Mouse (Mus musculus) right cerebral cortex, postnatal 36 days (tissue): ENCODE measurements around the gene Rhbdf2.

ENCODE experiments used
- DNase-seq, 2 experiments: peaks; one replicate each; pipeline ENCODE4 v3.0.0; 2022; ENCODE audit warnings: low spot score in 2 of 2, mixed read lengths in 1 of 2

Rhbdf2 gene

DNA sequence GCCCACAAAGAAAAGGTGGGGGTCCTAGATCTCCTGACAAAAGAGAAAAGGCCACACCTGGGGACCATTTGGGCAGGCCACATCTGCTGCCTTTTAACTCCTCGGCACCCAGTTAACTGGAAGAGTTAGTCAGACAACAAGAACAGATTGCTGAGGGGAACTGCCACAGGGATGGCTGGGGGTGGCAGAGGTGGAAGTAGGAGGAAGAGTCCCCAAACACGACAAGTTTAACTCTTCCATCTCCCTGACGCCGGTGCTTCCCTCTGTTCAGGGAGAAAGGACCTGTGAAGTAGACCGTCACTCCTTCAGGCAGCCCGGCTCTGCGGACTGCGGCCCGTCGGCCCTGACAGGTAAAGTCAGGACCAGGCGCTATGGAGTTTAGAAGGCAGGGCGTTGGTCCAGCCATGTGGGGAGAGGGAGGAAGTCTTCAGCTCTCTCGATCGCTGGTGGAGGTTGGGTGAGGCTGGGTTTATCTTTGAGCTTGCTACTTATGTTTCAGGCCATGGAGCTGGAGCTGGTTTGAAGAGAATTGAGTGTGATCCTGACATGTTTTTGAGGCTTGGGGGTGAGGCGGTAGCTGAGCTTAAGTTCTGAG, 32.3 kb upstream of the Rhbdf2 start:
- DNase-seq: no peak

DNA sequence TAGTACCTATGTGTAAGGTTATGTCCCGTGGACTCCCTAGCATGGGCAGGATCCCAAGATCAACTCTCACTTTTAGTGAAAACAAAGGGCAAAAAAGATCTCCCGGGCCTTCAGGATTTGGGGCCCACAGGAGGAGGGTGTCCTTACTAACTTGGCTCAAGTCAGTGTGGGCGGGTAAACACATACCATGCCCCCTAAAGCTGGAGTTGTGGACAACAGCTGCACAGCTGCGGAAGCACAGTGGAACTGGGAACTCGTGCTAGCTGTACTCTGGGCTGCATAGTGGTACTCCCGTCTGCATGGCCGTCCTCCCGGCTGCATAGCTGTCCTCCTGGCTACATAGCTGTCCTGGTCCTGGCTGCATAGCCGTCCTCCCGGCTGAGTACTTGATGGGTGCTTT, 31.4 kb upstream of the Rhbdf2 start:
- no peak for DNase-seq

DNA sequence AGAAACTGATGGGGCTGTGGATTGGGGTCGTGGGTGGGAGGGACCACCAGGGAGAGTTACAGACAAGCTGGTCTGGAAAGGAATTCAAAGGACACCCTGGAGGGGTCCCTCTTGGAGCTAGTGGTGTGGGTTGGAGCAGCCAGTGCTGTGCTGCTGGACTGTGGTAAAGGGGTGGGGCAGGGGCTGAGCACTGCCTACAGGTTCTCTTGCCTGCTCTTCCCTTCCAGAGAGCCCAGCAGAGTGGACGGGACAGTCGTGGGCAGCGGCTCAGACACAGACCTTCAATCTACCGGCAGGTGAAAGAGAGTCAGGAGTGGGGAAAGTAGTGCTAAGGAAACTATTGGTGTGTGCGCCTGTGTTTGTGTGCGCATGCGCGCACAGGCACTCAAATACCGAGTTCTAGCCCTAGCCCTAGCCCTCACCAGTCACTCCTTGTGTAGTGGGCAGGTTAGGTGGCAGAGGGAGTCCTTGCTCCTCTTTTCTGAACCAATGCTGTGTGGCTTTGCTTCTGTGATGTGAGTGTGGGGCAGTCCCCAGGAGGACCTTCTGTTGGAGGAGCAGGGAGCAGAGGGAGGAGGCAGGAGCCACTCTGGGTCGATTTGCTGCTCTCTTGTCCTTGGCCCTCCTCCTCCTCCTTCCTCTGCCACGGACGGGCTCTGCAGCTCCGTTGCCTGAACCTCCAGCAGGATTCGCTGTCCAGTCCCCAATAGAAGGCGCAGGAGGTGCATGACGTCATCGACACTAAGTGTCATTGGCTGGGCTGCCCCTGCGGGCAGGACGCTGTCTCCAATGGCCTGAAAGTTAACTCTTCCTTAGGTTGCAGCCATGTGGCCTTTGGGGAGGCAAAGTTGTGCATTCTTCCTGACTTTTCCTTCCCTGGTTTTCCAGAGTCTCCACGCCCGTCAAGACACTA, 30.7 kb upstream of the Rhbdf2 start:
- peak; percentile 82 to 90 for DNase-seq

DNA sequence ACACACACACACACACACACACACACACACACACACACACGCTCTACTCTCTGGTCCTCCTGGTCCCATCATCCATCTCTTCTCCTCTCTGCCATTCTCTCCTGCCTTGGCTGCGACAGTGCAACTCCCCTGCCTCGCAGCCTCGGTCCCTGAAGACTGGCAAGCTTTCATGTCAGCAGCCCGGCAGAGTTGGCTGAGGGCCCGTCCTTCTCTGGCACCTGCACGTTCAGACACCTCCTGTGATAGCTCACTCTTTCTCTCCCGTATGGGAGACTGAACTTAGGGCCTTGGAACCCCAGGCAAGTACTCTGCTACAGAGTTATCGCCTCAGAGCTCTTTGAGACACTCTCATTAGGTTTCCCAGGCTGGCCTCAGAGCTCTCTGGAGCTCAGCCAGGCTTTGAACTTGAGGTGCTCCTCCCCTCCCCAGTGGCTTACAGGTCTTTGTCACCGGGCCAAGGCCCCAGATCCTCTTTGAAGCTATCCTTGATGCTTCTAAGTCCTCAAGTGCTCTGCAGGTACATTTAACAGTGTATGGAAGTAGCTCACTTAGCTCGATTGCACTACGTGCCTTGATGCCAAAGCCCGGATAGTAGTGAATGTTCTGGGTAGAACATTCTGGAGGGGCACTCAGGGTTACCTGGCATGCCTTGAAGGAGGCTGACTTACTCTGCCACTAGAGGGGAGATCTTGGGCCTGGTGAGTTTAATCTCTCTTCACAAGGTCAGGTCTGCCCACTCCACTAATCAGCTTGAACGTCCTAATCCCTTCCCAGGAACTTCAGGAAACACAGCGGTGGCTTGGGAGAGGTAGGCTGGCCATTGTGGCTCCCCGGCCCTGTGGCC, 29.8 kb upstream of the Rhbdf2 start:
- DNase-seq: no peak

DNA sequence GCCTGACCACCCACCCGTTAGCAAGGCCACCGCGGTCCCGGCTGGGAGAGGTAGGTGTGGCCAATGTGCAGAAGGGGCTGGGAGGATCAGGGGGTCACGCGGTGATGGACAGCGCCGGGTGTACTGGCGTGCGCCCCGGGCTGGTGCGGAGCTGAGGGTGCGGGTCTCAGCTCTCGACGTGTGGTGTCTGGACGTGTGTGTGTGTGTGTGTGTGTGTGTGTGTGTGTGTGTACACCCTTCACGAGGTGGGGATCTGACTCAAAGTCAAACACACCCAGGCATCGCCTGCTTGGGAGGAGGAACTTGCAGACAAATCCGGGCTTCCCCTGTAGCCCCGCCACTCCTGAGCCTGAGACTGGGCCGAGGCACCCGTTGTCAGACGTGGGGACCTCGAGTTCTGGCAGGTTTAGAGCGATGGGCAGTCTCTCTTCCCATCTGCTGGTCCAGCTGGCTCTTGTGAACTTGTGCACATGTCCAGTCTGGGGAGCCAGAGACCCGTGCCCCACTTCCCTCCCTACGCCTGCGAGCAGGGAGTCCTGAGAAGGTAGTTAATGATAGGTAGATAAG, 27.5 kb upstream of the Rhbdf2 start, which contains the start of gene Cygb:
TSS of gene Cygb (minus strand) at position 59 of the 567 bp plus-strand sequence.
- no peak for DNase-seq

DNA sequence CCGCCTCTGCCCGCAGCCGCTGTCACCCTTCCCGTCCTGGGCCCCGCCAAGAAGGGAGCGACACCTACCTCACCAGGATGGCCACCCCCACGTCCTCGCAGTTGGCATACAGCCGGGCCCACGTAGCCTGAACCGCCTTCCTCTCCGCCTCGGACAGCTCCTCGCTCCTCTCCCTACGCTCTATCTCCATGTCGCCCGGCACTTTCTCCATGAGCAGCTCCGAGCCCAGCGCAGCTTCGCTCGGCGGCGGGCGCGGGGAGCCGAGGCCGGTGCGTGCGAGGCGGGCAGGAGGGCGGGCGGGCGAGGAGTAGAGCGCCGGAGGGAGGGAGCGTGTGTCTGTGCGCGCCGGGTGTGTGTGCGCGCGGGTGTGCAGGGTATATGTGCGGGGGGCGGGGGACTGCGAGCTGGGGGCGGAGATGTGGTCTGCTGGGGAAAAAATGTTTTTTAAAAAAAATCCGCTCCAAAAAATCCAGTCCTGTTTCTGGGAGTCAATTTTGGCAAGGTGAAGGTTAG, 26.9 kb upstream of the Rhbdf2 start:
- no peak for DNase-seq

DNA sequence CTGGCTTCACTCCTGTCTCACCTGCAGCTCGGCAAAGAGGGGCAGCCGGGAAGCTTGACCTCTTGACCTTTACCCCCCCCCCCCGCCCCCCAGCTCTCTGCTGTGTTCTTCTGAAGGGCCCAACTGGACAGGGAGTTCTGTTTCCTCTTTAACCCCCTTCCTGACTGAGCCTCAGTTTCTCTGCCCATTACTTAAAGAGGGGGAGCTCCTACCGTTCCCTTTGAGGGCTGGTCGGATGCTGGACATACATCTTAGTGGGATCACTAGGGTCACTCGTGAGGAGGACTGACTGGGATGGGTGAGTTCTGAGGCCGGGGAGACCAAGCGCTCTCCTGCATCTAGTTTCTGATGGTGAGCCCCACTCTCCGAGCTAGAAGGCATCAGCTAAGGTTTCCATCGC, 26.4 kb upstream of the Rhbdf2 start, which contains the start of gene Prcd:
TSS of gene Prcd (plus strand) at position 301 of the 400 bp plus-strand sequence.
- no peak for DNase-seq

DNA sequence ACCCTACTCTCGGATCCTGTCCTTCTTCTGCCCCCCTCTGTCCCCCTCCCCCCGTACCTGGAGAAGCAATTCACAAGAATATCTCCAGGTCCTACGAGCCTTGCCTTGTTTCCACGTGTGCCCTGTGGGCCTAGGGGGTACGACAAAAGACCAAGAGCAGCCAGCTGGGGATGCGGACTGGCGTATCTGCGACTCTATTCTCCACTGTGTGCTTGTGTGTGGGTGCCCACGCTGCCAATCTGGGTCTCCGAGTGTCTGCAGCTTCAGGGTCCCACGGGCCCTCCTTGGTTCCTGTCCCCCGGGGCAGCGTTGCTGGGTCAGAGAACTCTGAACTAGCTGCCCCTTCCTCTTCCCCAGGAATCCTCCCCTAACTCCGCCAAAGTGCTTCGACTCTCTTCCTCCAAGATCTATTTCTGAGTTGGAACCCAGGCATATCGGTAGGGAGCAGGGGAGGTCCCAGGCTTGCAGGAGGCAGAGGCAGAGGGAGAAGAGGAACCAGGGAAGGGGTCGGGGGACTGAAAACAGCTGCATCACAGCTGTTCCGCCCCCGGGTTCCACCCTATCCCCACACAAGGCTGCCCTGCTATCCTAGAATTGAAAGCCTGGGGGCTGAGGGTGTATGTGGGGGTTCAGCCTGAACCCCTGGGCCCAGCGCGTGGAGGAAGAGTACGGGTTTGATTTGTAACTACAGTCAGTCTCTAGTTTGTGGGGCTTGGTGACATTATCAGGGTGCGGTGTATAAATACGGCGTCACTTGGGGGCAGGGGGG, 25.7 kb upstream of the Rhbdf2 start:
- DNase-seq: no peak

DNA sequence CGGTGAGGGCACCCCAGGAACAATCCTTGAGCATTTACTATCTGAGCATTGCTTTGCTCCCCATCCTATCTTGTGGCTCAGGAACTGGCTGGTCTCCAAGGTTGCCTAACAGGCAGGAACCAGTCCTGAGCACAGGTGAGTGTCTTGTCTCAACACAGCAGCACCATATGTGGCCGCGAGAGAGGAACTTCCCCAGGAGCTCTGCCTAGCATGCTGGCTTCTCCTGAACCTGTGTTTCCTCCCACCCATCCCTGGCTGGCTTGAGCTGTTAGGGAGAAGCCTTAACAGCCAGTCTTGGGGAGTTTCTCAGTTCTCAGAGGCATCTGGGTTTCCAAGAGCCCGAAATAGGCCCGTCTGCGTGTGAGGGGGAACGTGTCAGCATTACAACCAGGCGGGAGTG, 24.5 kb upstream of the Rhbdf2 start:
- DNase-seq: peak; percentile 53 to 69

DNA sequence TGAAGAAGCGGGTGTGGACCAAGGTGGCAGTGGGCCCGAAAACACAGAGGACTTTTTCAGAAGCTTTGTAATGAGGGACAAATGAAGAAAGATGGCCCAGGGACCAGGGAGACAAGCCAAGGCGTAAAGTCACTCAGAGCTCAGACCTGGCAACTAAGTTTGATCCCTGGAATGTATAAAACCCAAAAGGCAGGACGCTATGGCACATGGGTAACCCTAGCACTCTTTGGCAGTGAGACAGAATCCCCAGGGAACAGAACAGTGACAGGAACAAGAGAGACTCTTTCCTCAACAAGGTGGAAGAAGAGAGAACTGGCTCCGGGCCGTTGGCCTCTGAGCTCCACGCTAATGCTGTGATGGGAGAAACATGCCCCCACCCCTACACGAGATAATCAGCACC, 24.0 kb upstream of the Rhbdf2 start:
- DNase-seq: no peak

DNA sequence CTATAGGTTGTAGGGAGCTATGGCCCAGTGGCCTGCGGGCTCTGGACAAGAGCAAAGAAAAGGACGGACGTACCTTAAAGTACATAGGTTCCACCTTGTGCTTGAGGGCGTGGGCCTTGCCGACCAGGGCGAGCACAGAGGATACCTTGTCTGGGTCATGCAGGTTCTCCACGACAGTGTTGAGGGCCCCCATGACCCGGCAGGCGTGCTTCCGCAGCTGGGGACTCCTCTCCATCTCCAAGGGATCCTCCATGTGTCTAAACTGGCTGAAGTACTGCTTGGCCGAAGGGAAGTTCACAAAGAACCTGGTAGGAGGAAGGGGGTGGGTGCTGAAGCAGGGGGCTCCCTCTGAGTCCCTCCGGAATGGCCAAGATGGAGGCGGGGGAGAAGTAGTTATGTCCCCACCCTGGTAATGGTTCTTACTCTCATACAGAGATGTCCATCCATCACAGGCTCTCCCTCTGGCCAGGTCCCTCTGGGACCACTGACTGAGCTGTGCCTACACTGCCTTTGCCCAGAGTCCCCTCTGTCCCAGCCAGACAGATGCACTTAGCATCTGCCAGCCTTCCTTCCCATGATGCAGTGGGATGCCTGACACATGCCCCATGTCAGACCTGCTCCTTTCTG, 23.0 kb upstream of the Rhbdf2 start:
- DNase-seq: no peak

DNA sequence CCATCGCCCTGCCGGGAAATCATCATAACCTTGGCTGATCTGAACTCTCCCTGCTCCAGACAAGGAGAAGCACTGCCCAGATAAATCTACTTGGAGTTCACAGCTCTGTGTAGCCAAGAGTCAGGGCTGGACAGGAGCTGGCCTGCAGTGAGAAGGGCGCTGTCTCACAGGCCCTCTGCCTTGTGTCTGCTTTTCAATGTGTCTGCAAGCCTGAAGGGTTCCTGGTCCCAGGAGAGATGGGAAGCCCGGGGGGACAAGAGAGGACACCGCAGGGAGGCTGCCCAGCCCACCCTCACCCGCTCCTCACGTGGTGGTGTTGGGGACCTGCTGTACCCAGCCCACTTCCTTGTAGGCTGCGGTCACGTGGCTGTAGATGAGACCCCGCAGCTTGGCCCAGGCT, 22.2 kb upstream of the Rhbdf2 start:
- DNase-seq: no peak

DNA sequence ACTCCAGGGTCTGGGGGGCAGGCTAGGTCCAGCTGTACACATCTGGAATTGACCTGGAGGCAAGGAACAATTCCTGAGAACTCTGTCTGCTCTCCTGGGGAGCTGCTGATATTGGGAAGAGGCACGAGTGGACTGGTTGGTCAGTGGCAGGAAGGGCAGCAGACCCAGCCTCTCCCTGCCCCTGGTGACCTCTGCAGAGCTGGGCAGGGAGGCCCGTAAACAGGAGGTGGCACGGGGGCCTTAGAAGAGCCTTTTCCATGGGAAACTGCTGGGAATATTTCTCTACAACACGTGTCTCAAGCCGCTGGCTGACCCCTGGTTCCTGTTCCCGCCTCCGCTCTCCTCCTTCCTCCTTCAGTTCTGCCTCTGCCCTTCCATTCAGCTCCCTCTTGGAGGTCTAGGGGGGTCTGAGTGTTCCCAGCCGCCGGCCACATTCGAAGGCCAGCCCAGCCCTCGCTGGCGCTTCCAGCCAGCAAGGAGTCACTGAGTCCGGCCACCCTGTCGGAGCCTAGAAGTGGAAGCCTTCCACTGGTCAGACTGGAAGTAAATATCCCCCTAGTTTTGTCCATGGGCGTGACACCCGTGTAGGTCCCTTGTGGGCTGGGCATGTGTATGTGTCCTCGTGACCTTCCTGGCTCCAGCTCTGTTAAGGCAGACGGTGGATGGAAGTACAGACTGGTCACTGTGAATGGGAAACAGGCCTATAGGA, 21.5 kb upstream of the Rhbdf2 start:
- DNase-seq: no peak

DNA sequence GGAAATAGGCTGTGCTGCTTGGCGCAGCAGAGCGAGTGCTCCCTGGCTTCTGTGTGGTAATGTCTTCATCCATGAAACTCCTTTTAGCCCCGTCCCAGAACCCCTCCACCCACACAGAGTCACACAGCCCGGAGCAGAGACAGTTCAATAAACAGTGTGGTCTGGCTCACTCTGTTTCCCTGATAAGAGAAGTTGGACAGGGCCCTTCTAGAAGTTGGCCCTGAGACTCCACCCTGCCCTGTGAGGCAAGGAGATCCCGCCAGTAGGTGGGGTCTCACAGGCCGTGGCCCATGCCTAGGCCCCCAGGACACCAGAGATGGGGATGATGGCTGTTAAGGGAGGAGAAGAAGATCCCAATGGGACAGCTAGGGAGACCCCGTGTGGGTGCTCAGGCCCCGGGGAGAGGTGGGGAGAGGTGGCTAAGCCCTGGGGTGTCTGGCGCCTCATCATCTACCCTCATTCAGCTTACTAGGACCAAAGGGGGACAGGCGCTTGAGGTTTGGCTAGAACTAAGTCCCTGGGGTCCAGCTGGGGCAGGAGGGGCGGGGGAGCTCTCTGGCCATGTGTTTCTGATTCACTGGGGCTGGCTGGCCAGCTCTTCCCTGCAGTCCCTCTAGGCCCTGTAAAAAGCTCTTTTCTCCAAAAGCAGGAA, 20.6 kb upstream of the Rhbdf2 start:
- DNase-seq: no peak

DNA sequence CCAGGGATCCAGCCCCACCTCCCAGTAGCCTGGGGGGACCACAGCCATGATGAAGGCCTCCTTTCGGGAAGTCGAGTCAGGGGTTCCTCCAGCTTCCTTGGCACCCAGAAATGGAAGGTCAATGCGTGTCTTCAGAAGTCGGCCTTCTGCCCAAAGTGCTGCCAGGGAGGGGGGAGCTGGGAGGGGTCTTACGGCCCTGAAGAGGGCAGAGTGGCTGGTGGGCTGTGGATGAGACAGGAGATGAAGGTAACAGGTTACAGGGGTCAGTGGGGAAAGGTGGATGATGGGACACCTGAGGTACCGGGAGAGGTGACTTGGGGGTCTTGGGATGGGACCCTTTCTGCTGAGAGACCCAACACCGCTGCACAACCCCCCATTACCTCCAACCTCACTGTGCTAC, 20.0 kb upstream of the Rhbdf2 start:
- no peak for DNase-seq

DNA sequence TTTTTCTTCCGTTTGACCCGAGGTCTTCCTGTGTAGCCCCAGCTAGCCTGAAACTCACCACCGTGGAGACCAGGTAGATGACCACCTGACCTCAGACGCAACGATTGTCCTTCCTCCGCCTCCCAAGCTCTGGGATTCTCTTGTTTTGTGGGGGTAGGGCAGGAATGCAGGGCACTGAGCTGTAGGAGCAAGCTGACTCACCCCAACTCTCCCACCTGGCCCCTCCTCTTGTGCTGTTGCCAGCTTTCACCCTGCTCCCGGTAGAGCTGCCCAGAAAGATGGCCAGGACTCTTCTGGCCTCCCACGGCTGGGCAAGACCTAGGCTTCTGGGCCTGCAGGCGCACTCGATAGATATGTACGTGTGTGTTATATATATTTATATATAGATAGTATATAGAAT, 19.3 kb upstream of the Rhbdf2 start:
- DNase-seq: no peak

DNA sequence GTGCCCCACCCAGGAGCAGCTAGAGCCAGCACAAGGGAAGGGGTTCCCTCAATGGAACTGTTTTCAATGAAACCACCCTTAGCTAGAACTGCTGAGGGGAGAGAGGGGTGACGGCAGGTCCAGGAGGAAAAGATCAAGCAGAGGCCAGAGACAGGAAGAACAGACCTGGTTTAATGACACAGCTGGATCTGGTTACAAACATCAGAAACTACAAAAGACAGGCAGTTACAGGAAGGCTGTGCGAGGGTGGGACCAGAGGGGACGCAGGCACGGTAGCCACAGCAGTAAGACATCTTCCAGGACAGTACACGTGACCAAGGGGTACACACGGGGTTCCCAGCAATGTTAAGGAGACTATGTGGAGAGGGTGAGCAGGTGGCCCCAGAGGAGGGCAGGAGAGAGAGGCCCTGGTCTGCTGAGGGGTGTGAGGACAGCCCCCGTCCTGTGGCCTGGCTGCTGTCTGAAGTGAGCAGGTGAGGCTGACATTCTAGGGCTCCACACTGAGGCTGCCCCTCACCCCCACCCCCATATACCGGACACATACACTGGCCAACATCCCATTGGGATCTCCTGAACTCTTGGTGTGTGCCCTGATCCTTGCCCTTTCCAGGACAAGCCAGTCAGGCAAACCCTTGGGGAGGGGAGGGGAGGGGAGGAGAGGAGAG, 18.8 kb upstream of the Rhbdf2 start:
- DNase-seq: no peak

DNA sequence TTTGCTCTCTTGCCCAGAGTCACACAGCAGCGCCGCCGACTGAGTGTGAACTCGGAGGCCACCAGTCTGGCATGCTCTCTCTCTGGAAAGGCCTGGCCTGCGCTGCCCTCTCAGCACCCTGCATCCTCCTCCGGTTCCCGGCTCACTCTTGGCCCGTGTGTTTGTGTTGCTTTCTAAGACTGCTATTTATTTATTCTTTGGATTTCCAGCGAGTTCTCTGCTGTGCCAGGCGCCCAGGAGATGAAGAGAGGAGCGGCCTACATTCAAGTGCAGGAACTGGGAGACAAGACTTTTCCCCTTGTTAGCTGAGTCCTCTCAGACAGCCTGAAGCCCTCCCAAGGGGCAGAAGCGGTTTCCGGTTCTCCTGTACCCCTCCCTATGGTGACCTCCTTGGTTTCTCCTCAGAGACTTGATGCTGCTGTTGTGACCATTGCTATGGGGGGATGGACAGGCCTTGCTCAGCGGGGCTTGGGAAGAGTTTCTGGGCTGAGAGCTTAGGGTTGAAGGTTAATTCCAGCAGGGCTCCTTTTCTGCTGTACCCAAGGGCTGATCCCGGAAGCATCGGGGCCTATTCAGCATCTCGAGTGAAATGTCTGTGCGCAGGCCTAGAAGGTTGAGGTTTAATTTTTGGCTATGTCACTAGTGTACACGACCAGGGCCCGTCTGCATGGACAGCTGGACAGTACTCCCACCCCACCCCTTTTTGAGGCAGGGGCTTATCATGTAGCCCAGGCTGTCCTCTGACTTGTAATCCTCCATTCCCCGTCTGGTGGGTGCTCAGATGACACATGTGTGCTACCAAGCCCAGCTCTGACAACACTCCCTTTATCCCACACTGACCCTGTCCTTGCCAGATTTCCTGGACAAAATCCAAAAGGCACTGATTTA, 17.6 kb upstream of the Rhbdf2 start:
- DNase-seq: no peak
